8 mouse cellular contexts compared by ENCODE assay signal in genomic region chr4:21776091-21776945, GRCm38 (mm10). TPM values are rescaled to one million over a fixed set of nuclear protein-coding genes. Genes with fewer than 3 reads are reported as not detected.
DNase-seq lines count a peak whose midpoint lies in the region; ATAC-seq lines count a peak whose summit lies in the region.

No protein-coding gene starts in this region.

- peak; percentile 83 for ATAC-seq in activated CD4-positive, CD25-positive, alpha-beta regulatory T cell, adult 4 months
- ATAC-seq in common myeloid progenitor, adult 5-6 weeks (replicated peaks; ENCODE audit: low read depth, poor library complexity, severe bottlenecking), result peak; percentile 90
- ATAC-seq in hindbrain, embryonic 16.5 days, result peak; percentile 99

- peak overlapping the region; percentile 89 for H3K4me3 ChIP-seq in hindbrain, embryonic 16.5 days (ENCODE audit: low read length)

- peak overlapping the region; percentile 72 for H3K27ac ChIP-seq in hindbrain, embryonic 16.5 days (ENCODE audit: low read depth, low read length)

- H3K4me1 ChIP-seq in hindbrain, embryonic 16.5 days (ENCODE audit: control insufficient read depth, insufficient read depth, low read depth, low read length), result peaks cover 6% of the 10 kb centered on the region

- peak overlapping the region; percentile 82 for H3K4me2 ChIP-seq in hindbrain, embryonic 16.5 days (ENCODE audit: low read length)

- H3K9me3 ChIP-seq in hindbrain, embryonic 16.5 days (ENCODE audit: control insufficient read depth, low read length), result no peaks in the 10 kb centered on the region

- under 1% methylated on average over 39 of the region's 46 CpGs for WGBS in hindbrain, embryonic 16.5 days

- 0 out of 2 replicates have a peak, but pooled peaks cover 2% of the 10 kb centered on the region for H3K36me3 ChIP-seq in hindbrain, embryonic 16.5 days (ENCODE audit: control insufficient read depth, insufficient read depth, low read length)

- peak overlapping the region; percentile 93 for H3K9ac ChIP-seq in hindbrain, embryonic 16.5 days (ENCODE audit: low read depth, low read length)

- no peaks in the 10 kb centered on the region for H3K27me3 ChIP-seq in hindbrain, embryonic 16.5 days (replicated peaks; ENCODE audit: control insufficient read depth, insufficient read depth, low read length)

- peak; percentile 89 for DNase-seq in gastrocnemius, adult 18-20 months (ENCODE audit: low spot score)
- peak; percentile 90 to 93 for DNase-seq in left cerebral cortex, adult 18-20 months (ENCODE audit: low spot score in 2 of 2)
- DNase-seq in lung, postnatal 4 days, result peak; percentile 91 to 93
- DNase-seq in retina, postnatal 7 days (ENCODE audit: low read depth, low spot score), result peak; percentile 84
- peak; percentile 87 to 94 for DNase-seq in urinary bladder, adult 18-20 months (ENCODE audit: low spot score in 2 of 2)

RNA-seq across cellular contexts. Expression of gene Tstd3, which starts 9.3 kb away (rescaled TPM):
- 10 to 100 TPM; 28.5 to 35.8 TPM for polyA plus RNA-seq in activated CD4-positive, CD25-positive, alpha-beta regulatory T cell, adult 4 months (2017; shearing (Covaris generic))
- 5.3 and 6.9 TPM in 2 replicates for total RNA-seq in common myeloid progenitor, adult 5-6 weeks (2017)
- total RNA-seq in gastrocnemius, adult 18-20 months (2021), result 10 to 100 TPM; 14.5 to 15.0 TPM
- polyA plus RNA-seq in hindbrain, embryonic 16.5 days (2015; fragmentation: Nextera tagmentation; extraction: Ambion mirVana), result 25.4 and 28.5 TPM in 2 replicates
- total RNA-seq in left cerebral cortex, adult 18-20 months (2021), result 10 to 100 TPM; 23.1 to 25.1 TPM

RNA-seq across cellular contexts. Expression of gene Usp45, which starts 9.4 kb away (rescaled TPM):
- polyA plus RNA-seq in activated CD4-positive, CD25-positive, alpha-beta regulatory T cell, adult 4 months (2017; shearing (Covaris generic)), result 10 to 100 TPM; 19.4 to 22.1 TPM
- total RNA-seq in common myeloid progenitor, adult 5-6 weeks (2017), result 17.6 and 29.0 TPM in 2 replicates
- 10 to 100 TPM; 16.9 to 18.5 TPM for total RNA-seq in gastrocnemius, adult 18-20 months (2021)
- 5.2 and 5.4 TPM in 2 replicates for polyA plus RNA-seq in hindbrain, embryonic 16.5 days (2015; fragmentation: Nextera tagmentation; extraction: Ambion mirVana)
- total RNA-seq in left cerebral cortex, adult 18-20 months (2021), result 10 to 100 TPM; 42.2 to 51.0 TPM

RNA-seq across cellular contexts. Expression of gene Ccnc, which starts 48.8 kb away (rescaled TPM):
- polyA plus RNA-seq in activated CD4-positive, CD25-positive, alpha-beta regulatory T cell, adult 4 months (2017; shearing (Covaris generic)), result 10 to 100 TPM; 40.3 to 44.3 TPM
- total RNA-seq in common myeloid progenitor, adult 5-6 weeks (2017), result 28.0 and 32.1 TPM in 2 replicates
- total RNA-seq in gastrocnemius, adult 18-20 months (2021), result 10 to 100 TPM in 1 of 2 experiments, 1 to 10 TPM in 1; 8.5 to 10.7 TPM
- 68.7 and 72.4 TPM in 2 replicates for polyA plus RNA-seq in hindbrain, embryonic 16.5 days (2015; fragmentation: Nextera tagmentation; extraction: Ambion mirVana)
- 10 to 100 TPM; 35.1 to 36.3 TPM for total RNA-seq in left cerebral cortex, adult 18-20 months (2021)

Comparison
In these comparisons a context has a peak if more than half of its experiments do, and no peak if none do; other contexts are left out.
1. Peak in every context shown above with its lines: DNase-seq, ATAC-seq, H3K4me3 ChIP-seq and H3K27ac ChIP-seq.